Mouse (Mus musculus): Measurements from ENCODE around the gene Asz1.

- TF ChIP-seq FLI1 (IDR thresholded peaks at IDR 0.05; ENCODE audit: low read length) (no peak), GATA1 (IDR thresholded peaks at IDR 0.05; ENCODE audit: borderline replicate concordance, low read length) (no peak)
These were observed 78.9 kb downstream of the Asz1 start, which contains the start of gene Wnt2 for GRCm38 (mm10) chr6:18029746-18030656.

All from megakaryocyte, embryonic 14.5 days (primary cell).